Mouse (Mus musculus) left cerebral cortex, postnatal 36 days (tissue): ENCODE measurements around the gene Usp36. TPM values are rescaled to one million over a fixed set of nuclear protein-coding genes. Genes with fewer than 3 reads are reported as not detected.
"Not testable (repeated sequence)": the region's sequence is repeated elsewhere in the genome, so short reads cannot be mapped to it uniquely, and the experiment has no call there.

ENCODE experiments used
- DNase-seq, 2 experiments: peaks; one replicate each; pipeline ENCODE4 v3.0.0; 2021 to 2022; ENCODE audit warnings: low spot score in 2 of 2, mixed read lengths in 1 of 2
- intact Hi-C: fragments of 180-260 bp; cut with DNase I; formaldehyde crosslinking; loops from one replicate; pipeline ENCODE4 v1.15.1; 2025
- total RNA-seq, 2 experiments: library from RNA; stranded (reverse); gene quantifications; 2 replicates each; pipeline ENCODE4 v1.2.3; 2021

Usp36 gene
- total RNA-seq, 2 experiments from 2014 or later: 26.8 to 32.2 TPM

DNA sequence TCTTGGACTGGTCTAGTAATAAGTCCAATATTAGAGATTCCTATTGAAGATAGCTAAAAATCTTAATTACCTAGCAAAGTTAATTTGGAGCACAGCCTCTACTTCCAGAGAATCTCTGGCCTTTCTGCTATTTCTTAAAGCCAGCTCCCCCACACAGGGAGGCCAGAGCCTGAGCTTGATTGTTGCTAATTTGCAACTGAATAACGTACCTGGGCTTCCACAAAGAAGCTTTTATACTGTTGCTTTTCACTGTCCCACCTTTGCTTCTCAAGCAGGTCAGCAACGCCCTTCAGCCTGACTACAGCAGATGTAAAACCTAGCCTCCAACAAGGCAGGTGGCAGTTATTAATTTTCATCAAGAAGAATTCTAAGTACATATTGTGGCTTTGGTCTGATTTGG lies 17.9 kb upstream of the Usp36 start:
- intact Hi-C loops: not testable (repeated sequence)

GRCm38 (mm10) chr11:118303959-118304358 lies 13.9 kb upstream of the Usp36 start:
- DNase-seq, intact Hi-C loops: not testable (repeated sequence)

More for the DNA sequence above, 17.9 kb upstream of the Usp36 start:
- not testable (repeated sequence) for DNase-seq

DNA sequence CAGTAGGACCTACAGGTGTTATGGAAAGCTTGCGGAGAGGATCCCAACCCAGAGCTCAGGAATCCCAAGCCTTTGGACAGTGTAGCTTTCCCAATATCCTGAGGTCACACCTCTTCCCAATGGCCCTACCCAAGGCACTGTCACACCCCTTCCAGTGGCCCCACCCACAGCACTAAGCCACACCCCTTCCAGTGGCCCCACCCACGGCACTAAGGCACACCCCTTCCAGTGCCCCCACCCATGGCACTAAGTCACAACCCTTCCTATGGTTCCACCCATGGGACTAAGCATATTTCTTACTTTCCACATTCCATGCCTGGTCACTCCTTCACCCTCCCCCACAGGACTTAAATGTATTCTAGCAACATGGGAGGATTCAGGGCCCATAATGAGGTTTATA lies 8.8 kb upstream of the Usp36 start:
- no peak for DNase-seq
- intact Hi-C loops: no loop called here

GRCm38 (mm10) chr11:118297967-118298366 lies 7.9 kb upstream of the Usp36 start:
- no peak for DNase-seq
- intact Hi-C loops: no loop called here

GRCm38 (mm10) chr11:118295026-118295425 lies 5.0 kb upstream of the Usp36 start:
- intact Hi-C loops: no loop called here
- DNase-seq: no peak

- intact Hi-C loops: no loop called here
- DNase-seq: no peak
Observed at GRCm38 (mm10) chr11:118292671-118293070, 2.6 kb upstream of the Usp36 start.

DNA sequence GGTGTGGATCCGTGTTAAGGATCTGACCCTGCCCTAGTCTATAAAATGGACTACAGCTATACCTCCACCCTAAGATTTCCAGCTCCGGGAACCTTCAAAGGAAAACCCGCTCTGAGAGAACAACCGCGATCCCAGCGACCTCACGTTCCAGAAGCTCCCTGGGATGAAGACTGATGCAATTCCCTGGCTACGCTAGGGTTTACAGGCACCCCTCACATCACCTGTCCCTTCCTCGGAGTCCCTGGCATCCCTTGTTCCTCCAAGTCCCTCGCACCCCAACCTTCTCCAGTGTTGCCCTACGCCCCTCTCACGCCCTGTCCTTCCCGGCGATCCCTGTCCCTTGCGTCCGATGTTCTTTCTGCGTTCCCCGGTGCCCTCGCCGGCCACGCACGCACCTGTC lies 482 bp downstream of the Usp36 start:
- intact Hi-C loops: no loop called here
- DNase-seq: no peak

GRCm38 (mm10) chr11:118289037-118289511 lies 970 bp downstream of the Usp36 start:
- intact Hi-C loops: no loop called here
- DNase-seq: no peak

GRCm38 (mm10) chr11:118287573-118287972 lies 2.5 kb downstream of the Usp36 start:
- no peak for DNase-seq

GRCm38 (mm10) chr11:118286434-118286833 lies 3.6 kb downstream of the Usp36 start:
- DNase-seq: no peak
- intact Hi-C loops: no loop called here

More at GRCm38 (mm10) chr11:118287573-118287972, 2.5 kb downstream of the Usp36 start:
- intact Hi-C loops: no loop called here

DNA sequence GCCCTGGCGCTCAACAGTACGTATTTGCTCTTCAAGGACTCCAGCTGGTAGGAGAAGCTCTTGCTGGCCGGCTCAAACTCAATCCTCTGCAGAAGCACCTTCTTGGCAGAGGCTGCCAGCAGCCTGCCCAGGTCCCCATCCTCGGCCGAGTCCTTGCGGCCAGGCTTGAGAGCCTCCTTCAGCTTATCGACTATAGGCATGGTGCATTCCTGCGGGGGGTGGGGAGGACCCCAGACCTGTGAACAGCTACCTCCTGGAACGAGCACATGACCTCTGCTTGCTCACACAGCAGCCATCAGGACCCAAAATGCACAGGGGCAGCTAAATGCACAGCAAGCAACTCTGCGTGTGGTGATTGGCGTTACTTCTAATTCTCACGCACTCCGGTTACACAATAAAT lies 4.3 kb downstream of the Usp36 start:
- no peak for DNase-seq
- intact Hi-C loops: no loop called here

DNA sequence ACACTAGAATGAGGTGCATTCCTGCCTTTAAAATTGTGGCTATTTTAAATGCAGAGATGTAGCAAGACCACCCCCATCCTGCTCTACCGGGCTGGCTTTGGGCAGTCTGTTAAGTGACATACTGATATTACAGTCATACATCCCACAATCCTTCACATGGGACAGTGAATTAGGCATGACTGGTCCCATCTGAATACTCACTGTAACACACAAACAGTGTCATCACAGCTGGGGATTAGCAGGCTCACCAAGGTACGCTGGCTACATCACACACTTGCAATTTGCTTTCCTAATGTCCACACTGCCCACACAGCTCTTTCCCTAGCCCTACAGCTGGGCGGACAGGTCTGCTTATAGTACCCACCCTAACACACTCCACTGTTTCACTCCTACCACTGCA lies 9.8 kb downstream of the Usp36 start:
- intact Hi-C loops: no loop called here
- DNase-seq: no peak

DNA sequence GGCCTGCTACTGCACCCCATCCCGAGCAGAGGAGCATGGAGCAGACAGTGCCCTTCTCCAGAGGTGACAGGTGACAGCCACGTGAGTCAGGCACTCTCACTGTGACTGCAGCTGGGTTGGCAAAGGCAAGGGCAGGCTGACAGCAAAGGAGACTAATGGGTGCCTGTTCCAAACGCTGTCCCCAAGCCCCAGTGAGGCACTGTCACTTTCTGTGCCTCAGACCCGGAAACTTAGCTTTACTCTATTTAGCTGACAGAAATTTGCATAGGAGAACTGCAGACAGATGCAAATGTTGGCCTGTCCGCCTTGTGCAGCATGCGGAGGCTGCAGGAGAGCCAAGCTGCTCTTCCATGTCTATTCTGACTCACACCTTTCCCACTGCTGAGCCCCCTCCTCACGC lies 13.7 kb downstream of the Usp36 start:
- peak in 1 of 2 experiments; percentile 36 for DNase-seq
- intact Hi-C loops: no loop called here

GRCm38 (mm10) chr11:118275092-118275491 lies 15.0 kb downstream of the Usp36 start:
- no peak for DNase-seq
- intact Hi-C loops: no loop called here

DNA sequence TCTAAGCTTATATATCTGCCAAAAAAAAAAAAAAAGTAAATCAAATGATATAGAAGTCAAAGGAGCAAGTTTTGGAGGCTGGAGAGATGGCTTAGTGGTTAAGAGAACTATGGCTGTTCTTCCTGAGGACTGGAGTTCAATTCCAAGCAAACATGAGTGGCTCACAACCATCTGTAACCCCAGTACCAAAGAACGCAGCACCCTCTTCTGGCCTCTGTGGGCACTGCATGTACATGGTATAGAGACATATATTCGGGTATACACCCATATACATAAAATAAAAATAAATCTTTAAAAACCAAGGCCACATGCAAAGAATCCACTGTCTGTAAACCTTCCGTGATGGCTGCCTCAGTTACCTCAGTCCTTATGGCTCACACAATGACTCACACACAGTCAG lies 20.2 kb downstream of the Usp36 start:
- DNase-seq: no peak
- intact Hi-C loops: no loop called here

GRCm38 (mm10) chr11:118266666-118267046 lies 23.4 kb downstream of the Usp36 start:
- no peak for DNase-seq
- intact Hi-C loops: no loop called here

DNA sequence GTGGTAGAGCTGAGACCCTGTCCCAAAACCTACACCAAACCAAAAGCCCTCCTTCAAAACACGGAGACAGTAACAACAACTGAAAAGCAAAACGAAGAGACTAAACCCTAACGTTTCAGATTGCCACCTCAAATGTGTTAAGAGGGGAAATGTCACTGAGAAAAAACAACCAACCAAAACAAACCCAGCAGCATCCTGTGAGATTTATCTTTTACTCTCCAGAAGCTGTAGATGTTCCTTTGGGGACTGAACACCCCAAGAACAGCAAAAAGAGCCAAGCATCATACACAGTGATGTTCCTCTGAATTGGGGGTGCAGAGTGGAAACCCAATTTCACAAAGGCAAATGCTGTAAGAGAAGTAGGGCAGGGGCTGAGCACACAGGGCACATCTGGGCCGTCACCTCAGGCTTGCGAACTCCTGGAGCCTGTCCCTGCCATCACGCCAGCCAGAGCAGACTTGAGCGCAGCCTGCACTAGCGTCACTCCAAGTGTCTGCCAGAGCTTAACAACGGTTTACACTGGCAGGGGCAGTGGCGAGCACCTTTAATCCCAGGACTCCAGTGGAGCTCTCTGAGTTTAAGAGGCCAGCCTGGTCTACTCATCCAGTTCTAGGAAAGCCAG lies 23.9 kb downstream of the Usp36 start:
- intact Hi-C loops: no loop called here
- no peak for DNase-seq

- DNase-seq: no peak
- intact Hi-C loops: no loop called here
Observed at GRCm38 (mm10) chr11:118265621-118266020, 24.4 kb downstream of the Usp36 start.

GRCm38 (mm10) chr11:118263146-118263545 lies 26.9 kb downstream of the Usp36 start:
- intact Hi-C loops: no loop called here

DNA sequence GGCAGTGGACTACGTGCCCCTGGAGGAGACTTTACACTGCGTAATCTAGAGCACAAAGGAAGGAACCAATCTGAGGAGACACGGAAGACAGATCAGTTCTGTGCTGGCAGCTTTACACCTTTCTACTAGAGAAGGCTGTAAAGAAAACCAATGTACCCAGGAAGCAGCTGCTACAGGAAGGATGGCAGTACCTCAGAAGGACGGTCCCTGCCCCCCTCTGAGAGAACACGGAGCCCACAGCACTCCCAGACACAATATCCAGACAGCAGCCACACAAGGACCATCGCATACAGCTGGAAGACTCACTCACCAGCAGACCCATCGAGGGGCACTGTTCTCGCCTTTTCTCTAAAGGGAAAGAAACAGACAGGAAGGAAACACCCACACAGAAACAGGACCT lies 30.0 kb downstream of the Usp36 start:
- no peak for DNase-seq
- intact Hi-C loops: no loop called here

More at GRCm38 (mm10) chr11:118263146-118263545, 26.9 kb downstream of the Usp36 start:
- DNase-seq: no peak

- intact Hi-C loops: no loop called here
Observed at GRCm38 (mm10) chr11:118259580-118259979, 30.5 kb downstream of the Usp36 start.

DNA sequence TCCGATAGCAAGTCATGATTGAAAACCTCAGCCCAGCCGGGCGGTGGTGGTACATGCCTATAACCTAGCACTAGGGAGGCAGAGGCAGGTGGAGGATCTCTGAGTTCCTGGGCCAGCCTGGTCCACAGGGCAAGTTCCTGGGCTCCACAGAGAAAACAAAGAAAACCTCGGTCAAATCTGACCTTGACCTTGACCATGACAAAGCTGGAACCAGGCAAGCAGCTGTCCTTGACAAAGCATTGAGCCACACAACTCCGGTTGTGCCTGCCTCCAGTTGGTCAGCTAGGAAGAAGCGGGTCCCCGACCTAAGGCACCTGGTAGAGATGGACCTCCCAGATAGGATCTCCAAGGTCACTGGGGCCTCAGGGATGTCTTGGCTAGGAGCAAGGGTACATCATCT lies 33.7 kb downstream of the Usp36 start:
- intact Hi-C loops: no loop called here
- DNase-seq: no peak

More at GRCm38 (mm10) chr11:118259580-118259979, 30.5 kb downstream of the Usp36 start:
- no peak for DNase-seq
